Mouse (Mus musculus): ENCODE measurements at regions not wholly inside any gene's neighbourhood (a gene's known extent, or its start where the extent isn't known, plus 50 kb on each side); places are given as distances from the start of the nearest gene placed in this dataset.
"Not testable (repeated sequence)": the region's sequence is repeated elsewhere in the genome, so short reads cannot be mapped to it uniquely, and the experiment has no call there.

GRCm38 (mm10) chr13:52298362-52298761 is 232.7 kb downstream of the Diras2 start:
- DNase-seq (ENCODE audit: low read depth in 1 of 2, low spot score in 2 of 2), result no peak

GRCm38 (mm10) chr13:52305328-52305727 is 225.8 kb downstream of the Diras2 start:
- DNase-seq (ENCODE audit: low read depth in 1 of 2, low spot score in 2 of 2), result not testable (repeated sequence)

- no peak for DNase-seq (ENCODE audit: low read depth in 1 of 2, low spot score in 2 of 2)
Measured at GRCm38 (mm10) chr13:52306783-52307440, 224.2 kb downstream of the Diras2 start.

- DNase-seq (ENCODE audit: low read depth in 1 of 2, low spot score in 2 of 2), result no peak
Measured at GRCm38 (mm10) chr13:52310954-52311353, 220.1 kb downstream of the Diras2 start.

DNA sequence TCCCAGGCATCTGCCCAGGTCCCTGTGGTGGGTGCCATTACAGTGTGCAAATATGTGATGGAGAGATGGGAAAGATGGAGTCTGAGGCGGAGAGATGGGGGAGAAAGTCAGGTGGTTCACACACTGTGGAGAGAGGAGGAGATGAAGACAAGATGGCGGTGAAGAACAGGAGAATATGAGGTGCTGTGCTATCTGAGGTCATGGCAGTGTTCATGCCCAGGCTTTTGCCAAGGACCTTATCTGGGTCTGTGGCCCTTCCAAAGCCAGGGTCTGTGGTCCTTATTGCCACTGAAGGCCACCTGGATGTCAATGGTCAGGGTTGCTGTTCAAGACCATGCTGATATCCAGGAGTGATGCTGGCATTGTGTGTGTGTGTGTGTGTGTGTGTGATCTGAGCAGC is 212.8 kb downstream of the Diras2 start:
- DNase-seq (ENCODE audit: low read depth in 1 of 2, low spot score in 2 of 2), result no peak

- no peak for DNase-seq (ENCODE audit: low read depth in 1 of 2, low spot score in 2 of 2)
Measured at GRCm38 (mm10) chr13:52323691-52324090, 207.4 kb downstream of the Diras2 start.

DNA sequence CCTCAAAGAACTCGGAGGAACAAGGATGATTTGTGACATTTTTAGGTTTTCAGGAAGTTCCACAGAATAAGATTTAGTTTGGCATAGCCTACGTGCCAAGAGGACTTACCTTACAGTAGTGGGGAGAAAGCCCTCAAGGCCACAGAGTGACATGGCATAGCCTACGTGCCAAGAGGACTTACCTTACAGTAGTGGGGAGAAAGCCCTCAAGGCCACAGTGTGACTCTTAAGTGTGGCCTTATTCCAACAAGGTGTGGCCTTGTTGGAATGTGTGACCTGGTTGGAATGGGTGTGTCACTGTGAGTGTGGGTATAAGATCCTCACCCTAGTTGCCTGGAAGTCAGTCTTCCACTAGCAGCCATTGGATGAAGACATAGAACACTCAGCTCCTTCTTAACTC is 206.7 kb downstream of the Diras2 start:
- not testable (repeated sequence) for DNase-seq (ENCODE audit: low read depth in 1 of 2, low spot score in 2 of 2)

DNA sequence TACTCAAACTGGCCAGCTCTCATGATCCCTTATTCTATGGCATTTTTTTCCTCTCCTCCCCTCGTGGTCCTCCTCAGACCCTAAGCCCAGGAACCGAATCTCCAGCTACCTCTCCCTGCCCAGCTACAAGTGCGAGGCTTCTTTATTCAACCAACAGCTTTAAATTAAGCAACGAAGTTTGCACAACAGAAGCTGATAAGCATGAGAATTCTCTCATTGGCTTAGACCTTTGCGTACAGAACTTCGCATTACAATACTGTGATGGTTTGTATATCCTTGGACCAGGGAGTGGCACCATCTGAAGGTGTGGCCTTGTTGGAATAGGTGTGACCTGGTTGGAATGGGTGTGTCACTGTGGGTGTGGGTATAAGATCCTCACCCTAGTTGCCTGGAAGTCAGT is 205.4 kb downstream of the Diras2 start:
- DNase-seq (ENCODE audit: low read depth in 1 of 2, low spot score in 2 of 2), result not testable (repeated sequence)

DNA sequence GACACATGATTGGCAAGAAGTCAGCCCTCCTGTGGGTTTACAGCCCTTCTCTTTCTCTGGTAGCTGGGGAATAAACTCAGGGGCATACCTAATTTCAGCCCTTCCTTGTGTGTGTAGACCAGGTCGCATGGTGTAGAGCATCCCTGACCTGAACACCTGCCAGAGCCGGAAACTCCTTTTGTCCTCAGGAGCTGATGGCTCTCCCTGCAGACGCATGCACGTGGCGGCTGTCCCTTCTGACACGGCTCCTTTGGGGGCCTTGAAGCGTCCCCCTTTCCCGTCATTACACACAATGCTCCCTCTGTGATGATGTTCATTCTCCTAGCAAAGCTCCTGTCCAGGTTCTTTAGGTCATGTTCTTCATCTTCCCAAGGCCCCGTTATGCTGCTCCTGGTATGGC is 203.3 kb downstream of the Diras2 start:
- DNase-seq (ENCODE audit: low read depth in 1 of 2, low spot score in 2 of 2), result no peak

DNA sequence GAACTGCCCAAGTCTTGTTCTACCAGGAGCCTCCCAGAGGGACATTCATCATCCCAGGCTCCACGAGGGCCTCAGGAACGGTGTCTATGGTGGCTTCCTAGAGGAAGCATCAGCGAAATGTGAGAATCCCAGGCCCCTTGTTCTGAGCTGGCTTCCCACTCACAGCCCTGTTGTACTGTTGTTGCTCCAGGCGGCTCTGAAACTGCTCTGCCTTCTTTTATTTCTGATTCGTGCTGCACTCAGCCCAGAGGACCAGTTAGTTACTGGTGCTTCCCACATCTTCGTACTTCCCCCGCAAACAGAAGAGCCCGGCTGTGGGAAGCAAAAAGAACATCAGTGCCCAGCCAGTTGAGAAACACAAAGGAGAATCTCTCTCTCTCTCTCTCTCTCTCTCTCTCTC is 202.3 kb downstream of the Diras2 start:
- no peak for DNase-seq (ENCODE audit: low read depth in 1 of 2, low spot score in 2 of 2)

DNA sequence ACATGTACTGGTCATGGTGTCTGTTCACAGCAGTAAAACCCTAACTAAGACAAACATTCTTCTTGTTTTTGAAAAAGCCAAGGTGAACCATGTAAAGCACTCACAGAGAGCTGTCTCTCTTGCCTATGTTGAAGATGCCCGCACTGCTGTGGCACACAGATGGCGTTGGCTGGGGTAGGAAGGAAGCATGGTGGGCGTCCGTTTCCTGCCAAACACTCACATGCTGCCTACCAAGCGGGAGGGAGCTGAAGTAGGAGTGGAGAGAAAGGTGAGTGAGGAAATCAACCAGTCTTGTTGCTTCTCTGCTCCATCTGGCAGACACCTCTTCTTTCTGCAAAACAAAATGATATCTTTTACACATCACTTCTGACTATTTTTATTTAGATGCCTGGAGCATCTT is 200.0 kb downstream of the Diras2 start:
- DNase-seq (ENCODE audit: low read depth in 1 of 2, low spot score in 2 of 2), result no peak

GRCm38 (mm10) chr13:52334962-52335361 is 196.1 kb downstream of the Diras2 start:
- no peak for DNase-seq (ENCODE audit: low read depth in 1 of 2, low spot score in 2 of 2)

- no peak for DNase-seq (ENCODE audit: low read depth in 1 of 2, low spot score in 2 of 2)
Measured at GRCm38 (mm10) chr13:52337936-52338335, 193.1 kb downstream of the Diras2 start.

DNA sequence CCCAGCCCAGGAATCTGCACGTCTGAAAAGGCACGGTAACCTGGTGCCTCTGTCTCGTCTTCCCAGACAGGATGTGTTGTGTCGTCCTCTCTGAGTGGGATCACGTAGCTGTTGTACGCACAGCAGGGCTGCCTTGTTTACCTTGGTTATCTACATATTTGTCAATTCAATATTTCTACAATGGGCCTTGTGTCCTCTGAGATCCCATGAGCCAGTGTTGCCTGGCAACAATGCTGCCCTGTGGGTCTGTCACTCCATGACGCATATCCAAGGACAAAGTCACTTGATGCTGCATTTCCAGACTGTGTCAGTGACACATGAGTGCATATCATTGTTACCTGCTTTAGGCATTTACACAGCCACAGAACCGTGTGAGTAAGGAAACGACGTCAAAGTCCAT is 191.9 kb downstream of the Diras2 start:
- DNase-seq (ENCODE audit: low read depth in 1 of 2, low spot score in 2 of 2), result no peak

- no peak for DNase-seq (ENCODE audit: low read depth in 1 of 2, low spot score in 2 of 2)
Measured at GRCm38 (mm10) chr13:52341981-52342380, 189.1 kb downstream of the Diras2 start.

- DNase-seq (ENCODE audit: low read depth in 1 of 2, low spot score in 2 of 2), result no peak
Measured at GRCm38 (mm10) chr13:52344383-52344782, 186.7 kb downstream of the Diras2 start.

- no peak for DNase-seq (ENCODE audit: low read depth in 1 of 2, low spot score in 2 of 2)
Measured at GRCm38 (mm10) chr13:52344853-52345252, 186.2 kb downstream of the Diras2 start.

DNA sequence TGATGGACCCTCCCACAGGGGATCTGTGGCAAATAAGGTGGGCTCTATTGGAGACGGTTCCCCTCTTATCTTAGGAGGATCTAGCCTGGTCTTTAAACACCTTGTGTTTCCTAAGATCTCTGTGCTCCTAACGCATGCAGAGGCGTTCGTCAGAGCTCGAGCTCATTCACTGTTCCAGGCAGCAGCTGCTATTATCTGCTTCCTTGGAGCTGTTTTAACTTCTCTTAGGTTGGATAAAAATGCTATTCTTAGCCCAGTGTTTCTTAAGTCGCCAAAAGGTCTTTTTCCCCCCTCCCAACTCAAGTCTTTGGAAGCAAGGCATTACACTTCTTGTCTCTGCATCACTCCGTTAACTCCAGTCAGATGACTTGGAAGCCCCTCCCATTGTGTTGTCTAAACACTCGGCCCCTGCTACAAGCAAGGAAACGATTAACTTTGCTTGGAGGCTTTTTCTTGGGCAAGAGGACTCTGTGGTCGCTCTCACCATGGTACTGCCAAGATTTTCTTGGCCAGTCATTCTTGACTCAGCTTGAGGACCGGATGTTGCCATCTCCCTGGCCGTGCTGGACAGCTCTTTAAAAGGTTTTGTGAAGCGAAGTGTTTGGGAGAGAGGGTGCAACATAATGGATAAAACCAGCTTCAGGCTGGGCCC is 185.6 kb downstream of the Diras2 start:
- no peak for DNase-seq (ENCODE audit: low read depth in 1 of 2, low spot score in 2 of 2)

DNA sequence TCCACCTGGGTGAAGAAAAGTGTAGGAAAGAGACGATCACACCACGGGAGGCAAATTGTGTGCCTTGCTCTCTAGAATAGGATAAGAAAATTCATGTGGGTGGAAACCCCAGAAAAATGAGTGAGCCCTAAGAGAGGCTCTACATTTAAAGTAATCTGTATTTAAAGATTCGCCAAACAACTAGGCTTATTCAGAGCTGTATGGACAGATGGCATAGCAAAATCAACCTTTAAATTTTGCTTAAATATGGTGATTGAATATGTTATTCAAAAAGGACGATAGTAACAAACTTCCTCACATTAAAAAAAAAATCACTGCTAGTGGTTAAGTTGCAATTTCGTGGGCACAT is 185.1 kb downstream of the Diras2 start:
- DNase-seq (ENCODE audit: low read depth in 1 of 2, low spot score in 2 of 2), result no peak

DNA sequence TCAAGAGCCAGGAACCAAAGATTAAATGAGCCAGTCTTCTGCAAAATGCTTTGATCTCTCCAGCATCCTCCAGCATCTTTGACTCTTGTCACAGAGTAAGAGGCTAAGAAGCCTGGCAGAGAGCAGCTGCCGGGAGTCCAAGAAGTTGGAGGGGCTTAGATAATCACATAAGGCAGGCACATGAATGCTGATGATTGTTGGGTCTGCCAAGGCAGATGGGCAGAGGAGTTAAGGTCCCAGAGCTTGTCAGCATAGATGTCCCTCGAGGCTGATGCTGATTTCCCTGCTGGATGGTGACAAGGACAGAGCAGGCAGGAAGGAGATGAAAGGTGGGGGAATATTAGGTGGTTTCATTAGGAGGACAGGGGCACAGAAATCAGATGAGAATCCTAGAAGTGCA is 183.4 kb downstream of the Diras2 start:
- DNase-seq (ENCODE audit: low read depth in 1 of 2, low spot score in 2 of 2), result no peak

GRCm38 (mm10) chr13:52349606-52350005 is 181.5 kb downstream of the Diras2 start:
- DNase-seq (ENCODE audit: low read depth in 1 of 2, low spot score in 2 of 2), result no peak

DNA sequence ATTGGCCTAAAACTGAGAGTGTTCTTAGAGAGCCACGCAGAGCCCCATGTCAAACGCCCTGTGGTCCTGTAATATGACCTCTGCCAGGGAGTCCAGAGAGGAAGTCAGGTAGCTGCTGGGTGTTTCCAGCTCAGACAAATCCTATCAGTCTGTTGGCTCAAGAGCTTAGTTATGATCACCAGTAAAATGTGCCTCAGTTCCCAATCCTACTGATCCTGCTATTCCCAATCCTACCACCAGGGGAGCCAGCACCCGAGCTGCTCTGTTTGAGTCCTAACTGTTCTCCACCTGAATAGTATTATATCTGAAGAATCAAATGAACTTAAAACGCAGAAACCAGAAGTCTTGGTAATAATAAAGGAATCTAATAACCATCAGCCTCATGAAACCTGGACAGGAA is 178.5 kb downstream of the Diras2 start:
- no peak for DNase-seq (ENCODE audit: low read depth in 1 of 2, low spot score in 2 of 2)

DNA sequence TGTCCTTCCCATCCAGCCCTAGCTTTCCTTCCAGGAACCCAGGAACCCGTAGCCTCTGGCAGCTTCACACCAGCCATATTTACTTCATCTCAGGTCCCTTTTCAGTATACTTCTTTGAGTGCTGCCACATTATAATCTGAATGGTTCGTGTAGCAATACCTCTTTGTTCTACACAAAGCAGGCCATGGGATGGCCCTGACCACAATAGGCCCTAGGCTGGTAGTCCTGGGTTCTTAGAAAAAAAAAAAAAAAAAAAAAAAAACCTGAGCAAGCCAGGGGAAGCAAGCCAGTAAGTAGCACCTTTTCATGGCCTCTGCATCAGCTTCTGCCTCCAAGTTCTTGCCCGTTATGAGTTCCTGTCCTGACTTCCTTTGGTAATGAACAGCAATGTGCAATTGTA is 177.6 kb downstream of the Diras2 start:
- no peak for DNase-seq (ENCODE audit: low read depth in 1 of 2, low spot score in 2 of 2)

Data from monocyte, adult 2 months (primary cell).